Mouse (Mus musculus): ENCODE results near the gene Opalin.

The Opalin gene

DNA sequence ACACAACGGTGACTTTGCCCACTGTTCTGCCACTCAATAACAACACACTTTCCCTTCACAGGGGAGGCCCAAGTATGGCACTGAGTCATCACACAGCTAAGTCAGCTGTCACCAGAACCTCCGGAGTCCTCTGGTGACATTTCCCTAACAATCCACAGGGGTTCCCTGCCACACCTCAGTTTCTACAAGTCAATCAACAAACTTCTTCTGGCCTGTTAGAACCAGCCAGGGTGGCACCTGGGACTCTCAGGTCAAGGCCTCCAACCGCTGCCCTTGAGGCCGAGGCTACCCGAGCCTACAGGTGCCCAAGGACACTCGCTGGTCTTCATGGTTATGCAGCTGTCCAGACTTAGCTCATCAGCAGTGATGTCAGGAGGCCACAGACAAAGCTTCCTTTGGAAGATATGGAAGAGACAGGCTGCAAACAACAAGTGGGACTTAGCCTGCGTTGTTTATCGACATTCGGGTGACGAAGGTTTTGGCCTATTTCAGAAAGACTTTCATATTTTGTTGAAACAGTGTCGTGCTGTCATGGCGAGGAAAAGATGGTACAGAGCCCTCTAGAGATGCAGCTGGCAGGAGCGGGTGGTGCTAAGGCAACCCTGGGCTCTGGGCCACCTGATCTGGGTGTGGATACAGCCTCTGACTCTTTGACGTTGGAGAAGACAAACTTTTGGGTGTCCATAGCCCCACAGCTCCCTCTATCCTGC, 3.0 kb downstream of the Opalin start:
- DNase-seq (ENCODE audit: low read depth, low spot score), result peak; percentile 39

DNA sequence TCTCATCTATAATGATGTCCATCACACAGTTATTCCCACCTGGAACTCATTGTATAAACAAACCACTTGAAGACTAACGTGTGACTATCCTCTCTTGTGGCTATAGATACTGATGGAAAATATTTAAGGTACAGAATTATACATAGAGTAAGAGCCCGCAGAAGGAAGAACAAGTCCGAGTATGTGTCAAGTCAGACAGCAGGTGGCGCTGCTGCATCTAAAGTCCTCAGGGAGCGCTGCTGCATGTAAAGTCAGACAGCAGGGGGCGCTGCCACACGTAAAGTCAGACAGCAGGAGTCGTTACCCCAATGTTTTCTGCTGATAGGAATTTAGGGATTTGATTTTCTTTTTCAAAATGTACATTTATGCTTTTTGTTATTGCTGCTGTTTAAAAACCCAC, 5.4 kb downstream of the Opalin start:
- peak; percentile 95 for DNase-seq (ENCODE audit: low read depth, low spot score)

DNA sequence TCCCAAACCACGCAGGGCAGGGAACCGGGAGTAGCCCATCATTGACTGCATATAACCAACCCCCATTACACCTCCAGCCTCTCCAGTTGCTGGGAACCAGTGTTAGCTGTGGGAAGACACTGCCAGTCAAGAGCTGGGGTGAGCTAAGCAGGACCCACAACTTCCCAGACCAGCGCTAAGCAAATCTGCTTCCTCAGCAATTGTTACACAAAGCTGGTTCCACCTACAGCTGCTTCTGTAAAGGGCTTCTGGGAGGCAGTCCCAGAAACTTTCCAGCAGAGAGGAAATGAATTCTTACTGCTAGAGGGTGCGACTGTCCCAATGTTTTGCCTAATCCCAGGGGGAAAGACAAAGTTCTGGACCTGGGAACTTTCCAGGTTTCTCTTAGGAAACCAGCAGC, 22.2 kb downstream of the Opalin start:
- no peak for DNase-seq (ENCODE audit: low read depth, low spot score)

DNA sequence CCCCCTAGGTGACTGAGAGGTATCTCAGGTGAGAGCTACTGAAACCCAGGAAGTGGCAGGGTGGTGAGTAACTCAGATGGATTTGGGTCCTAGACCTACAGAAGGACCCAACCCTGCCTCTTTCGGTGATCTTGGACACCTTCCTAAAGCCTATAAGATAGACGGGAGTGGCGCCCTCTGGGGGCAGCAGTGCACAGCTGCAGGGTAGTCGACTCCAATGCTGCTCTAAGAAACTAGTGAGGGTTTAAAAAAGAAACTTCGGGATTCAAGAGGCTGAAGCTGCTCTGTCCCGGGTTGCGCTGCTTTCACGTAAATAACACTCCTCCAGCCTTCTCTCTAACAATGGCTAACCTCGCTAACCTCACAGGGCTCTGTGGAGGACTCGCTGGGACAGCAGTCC, 23.4 kb downstream of the Opalin start:
- peak; percentile 68 for DNase-seq (ENCODE audit: low read depth, low spot score)

DNA sequence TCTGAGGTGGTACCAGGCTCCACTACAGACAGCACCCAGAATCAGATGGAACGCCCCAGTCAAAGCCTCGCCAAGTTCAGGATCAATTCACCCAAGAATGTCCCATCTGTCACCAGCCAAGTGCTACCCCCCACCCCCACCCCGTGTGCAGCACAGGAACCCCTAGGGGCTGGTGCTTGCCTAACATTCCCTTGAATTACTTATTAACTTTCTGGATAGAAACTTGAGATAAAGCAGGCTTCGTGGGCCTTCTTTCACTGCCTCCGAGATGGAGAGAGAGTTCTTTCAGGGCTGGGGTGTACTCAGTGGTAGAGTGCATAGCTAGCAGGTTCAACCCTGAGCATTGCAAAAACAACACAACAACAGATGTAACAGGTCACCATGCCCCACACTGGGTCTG, 24.7 kb downstream of the Opalin start:
- no peak for DNase-seq (ENCODE audit: low read depth, low spot score)

DNA sequence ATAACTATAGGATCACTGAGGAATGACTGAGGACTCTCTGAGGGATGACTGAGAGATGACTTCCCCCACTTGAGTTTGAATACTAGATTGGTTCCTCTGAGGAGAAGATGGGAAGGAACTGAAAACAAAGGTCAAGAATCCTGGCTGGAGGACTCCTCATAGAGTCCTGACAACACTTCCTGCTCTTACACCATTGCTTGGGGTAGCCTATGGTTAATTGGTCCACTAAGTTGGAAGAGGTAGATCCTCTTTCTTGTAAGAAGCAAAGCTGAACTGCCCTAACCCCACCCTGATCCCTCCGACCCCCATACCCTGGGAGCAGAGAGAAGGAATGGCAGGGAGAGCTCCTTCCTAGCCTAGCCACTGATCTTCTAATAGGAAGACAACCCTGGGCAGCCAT, 25.2 kb downstream of the Opalin start:
- DNase-seq (ENCODE audit: low read depth, low spot score), result no peak

DNA sequence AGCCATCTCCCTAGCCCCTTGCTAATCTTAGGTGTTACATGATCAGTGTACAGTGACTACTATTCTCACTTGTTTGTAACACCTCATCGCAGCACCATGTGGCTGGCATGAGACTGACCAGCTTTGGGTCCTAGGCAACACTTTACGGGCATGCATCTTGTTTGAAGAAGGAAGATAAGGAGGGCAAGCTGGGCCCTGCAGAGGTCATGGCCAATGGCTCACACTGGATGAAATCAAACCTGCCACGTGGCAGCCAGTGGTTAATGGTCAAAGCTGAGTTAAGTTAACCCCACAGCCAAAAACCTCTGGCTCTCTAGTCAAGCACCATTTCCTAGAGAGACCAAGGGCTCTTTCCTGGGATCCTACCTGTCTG, 28.7 kb downstream of the Opalin start:
- DNase-seq (ENCODE audit: low read depth, low spot score), result no peak

DNA sequence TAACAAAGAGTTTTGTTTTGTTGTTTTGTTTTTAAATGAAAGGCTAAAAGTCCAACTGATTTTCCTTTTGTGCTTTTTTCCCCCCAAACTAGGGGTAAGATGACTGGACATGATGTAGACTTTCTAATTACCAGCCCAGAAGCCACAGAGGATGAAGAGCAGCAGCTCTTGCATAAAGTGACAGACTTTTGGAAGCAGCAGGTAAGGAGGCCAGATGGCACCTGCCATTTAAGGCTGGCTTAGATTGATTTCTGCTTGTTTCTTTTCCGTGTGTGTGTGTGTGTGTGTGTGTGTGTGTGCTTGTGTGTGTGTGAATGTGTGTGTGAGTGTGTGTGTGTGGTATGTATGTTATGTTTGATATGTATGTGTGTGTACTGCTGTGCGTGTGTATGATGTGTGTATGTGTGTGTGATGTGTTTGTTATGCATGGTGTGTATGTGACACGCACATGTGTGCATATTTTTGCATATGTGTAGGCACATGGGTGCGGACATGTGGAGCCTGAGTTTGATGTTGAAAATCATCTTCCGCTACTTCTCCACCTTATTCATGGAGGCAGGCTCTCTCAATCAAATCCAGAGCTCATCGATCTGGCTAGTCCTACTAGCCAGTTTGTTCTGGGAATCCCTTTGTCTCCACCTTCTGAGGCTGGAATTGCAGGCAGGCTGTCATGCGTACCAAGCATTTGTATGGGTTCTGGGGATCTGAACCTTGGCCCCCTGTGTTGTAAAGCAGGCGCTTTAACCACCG, 29.3 kb downstream of the Opalin start:
- DNase-seq (ENCODE audit: low read depth, low spot score), result peak; percentile 25

DNA sequence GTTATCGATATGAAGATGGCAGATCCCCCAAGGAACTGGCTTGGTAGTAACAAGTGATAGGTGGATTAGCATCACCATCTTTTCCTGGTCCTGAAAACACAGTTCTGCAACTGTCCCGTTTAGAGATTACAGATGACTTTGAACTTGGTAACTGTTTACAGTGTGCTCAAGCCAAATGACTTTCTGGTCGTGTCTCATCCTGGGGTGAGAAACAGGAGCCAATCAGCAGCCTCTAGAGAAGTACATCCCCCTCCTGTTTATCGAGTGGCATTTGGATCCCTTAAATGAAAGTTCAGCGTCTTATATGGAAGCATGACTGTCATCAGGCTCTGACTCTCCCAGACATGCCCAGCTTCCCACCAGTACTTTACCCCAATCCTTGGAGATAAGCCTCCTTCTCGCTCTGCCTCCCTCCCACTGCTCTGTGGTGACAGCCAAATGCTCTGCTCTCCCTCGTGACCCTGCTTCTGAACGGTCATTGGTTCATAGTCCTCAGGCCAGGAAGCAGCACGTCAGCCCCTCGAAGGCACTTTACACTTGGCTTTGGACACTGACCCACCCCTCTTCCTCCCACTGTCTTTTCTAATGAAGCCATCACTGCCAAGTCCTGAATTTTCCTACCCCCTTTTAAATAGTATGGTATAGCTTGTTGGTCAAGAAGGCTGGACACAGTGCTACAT, 31.7 kb downstream of the Opalin start:
- DNase-seq (ENCODE audit: low read depth, low spot score), result no peak

DNA sequence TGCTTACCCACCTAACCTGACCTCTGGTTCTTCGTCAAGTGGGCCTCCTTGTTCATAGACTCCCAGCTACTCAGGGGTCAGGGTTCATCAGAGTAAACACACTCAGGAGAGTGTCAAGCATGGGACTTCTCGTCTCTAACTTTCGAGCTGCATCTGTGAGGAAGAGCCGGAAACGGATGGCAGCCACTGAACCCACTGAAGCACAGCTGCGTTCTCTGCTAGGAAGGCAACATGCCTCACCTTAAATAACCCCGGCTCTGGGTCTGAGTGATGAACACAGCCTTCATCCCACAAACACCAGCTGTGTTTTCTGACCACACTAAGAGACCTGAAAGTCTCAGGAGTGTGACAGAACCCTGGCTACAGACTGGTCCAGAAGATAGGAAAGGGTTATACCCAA, 37.8 kb downstream of the Opalin start:
- no peak for DNase-seq (ENCODE audit: low read depth, low spot score)

DNA sequence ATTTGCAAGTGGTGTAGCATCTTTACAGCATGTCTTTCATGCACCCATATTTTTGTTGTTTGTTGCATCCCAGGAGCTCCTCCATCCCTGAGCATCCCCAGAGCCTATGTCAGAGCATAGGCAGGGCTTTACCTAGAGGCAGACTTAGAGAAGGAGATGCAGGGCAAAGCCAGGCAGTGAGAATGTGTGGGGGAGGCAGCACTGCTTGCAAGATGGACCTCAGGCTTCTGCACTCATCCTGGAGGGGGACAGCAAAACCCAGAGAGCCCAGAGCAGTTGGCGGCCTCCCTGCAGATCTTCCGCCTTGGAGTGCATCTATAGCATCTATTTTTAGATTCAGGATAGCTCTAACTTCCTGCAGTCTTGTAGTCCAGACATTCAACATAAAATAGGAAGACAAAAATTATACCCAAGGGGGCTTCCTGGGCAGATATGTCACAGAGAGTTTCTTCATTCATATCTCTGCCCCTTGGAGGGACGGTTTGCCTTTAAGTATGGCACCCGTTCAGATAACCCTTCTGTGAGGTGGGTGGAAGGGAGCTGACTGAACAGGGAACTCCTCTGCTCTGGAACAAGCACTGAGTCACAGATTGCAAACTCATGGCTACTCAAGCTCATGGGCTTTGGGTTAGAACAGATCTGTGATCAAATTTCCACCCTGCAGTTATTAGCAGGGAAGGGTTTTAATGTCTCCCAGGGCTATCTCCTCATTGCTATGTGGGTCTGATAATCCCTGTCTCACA, 40.9 kb downstream of the Opalin start:
- no peak for DNase-seq (ENCODE audit: low read depth, low spot score)

DNA sequence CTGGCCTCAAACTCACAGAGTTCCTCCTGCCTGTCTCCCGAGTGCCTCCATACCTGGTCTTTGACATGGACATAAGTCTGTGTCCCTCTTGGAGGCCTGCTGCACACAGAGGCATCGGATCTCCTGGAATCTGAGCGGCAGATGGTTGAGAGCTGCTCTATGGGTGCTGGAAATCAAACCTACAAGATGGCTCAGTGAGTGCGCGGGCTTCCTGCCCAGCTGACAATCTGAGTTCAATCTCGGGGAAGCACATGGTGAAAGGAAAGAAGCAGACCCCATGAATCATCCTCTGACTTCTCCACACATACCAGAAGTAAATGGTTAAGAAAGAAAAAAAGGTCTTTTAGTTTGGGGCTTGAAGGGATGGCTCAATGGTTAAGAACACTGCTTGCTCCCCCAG, 45.0 kb downstream of the Opalin start:
- DNase-seq (ENCODE audit: low read depth, low spot score), result no peak

DNA sequence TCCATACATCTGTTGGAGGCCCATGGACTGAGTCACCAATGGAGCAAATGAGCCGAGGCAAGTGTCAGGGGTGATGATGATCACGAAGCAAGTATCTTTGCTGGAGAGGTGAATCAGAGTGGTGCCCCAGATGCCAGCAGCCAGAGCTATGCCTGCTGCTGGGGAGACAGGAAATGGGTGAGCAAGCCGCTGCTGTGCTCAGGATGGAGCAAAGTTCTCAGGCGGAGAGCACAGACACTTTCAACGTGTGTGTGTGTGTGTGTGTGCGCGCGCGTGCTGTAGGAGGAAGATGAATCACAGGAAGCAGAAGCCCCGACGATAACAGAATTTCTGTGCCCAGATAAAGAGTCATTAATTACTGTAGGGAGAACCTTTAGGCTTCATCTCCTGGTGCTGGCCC, 45.9 kb downstream of the Opalin start:
- no peak for DNase-seq (ENCODE audit: low read depth, low spot score)

DNA sequence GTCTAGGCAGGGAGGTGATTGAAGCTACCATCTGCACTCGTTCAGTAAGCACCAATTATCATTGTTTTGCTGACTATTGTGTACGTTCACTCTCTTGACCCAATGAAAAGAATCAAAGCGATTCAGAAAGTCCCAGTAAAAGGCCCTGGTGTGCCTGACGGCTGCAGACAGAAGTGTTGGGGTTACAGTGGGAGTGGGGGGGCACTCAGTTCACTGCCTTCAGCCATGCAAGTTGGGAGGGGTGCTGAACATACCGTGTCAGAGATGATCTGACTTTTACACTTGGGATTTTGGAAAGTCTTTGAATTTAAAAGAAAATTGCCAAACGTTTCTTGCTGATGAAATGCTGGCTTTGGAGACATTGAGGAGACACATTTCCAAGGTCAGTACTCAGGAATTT, 46.8 kb downstream of the Opalin start:
- DNase-seq (ENCODE audit: low read depth, low spot score), result no peak

DNA sequence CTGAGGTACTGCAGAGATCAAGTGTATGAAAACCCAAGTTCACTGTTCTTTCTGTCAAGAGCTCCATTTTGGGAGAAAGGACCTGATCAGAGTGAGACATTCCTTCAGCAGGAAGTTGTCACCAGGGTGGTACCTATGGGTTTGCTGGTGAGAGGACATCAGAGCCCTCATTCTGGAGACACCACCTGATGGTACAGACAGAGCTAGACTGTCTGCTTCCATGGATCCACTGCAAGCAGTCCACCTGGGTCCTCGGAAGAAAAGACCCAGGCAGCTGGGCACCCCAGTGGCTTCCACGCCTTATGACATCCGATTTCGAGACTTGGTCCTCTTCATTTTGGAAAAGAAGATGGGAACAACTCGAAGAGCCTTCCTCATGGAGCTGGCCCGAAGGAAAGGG, 47.7 kb downstream of the Opalin start, which contains the start of gene Dntt:
Gene Dntt, plus strand, starts transcription at position 57 of the 400 bp plus-strand sequence.
- no peak for DNase-seq (ENCODE audit: low read depth, low spot score)

DNA sequence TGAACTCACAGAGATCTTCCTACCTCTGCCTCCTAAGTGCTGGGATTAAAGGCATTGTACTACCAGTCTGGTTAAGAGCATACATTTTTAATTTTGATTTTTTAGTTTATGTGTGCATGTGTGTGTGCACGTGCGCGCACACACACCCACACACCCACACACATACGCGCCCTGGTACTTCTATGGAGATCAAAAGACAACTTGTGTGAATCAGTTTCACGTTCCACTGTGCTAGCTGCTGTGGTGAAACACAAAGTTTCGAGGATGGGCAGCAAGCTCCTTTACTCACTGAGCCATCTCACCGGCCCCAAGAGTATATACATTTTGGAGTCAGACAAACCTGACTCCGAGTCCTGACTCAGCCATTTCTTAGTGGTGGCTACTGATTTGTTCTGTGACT, 49.3 kb downstream of the Opalin start:
- DNase-seq (ENCODE audit: low read depth, low spot score), result no peak

DNA sequence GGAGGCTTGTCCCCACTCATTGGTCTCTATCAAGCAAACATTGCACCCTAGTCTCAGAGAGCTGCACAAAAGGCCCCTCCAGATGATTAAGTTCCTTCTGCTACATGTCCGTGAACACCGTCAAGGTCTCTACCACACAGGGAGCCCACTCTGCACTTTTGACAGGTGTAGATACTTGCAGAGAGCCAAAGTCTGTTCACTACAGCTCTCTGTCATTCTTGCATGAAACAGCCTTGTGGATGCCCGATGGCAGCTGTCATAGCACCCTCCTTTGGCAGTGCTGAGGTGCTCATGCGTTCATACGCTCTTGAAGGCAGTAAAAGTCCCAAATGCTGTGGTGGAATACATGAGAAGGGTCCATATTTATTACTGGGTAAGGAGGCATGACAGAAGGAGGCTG, 49.9 kb downstream of the Opalin start:
- no peak for DNase-seq (ENCODE audit: low read depth, low spot score)

DNA sequence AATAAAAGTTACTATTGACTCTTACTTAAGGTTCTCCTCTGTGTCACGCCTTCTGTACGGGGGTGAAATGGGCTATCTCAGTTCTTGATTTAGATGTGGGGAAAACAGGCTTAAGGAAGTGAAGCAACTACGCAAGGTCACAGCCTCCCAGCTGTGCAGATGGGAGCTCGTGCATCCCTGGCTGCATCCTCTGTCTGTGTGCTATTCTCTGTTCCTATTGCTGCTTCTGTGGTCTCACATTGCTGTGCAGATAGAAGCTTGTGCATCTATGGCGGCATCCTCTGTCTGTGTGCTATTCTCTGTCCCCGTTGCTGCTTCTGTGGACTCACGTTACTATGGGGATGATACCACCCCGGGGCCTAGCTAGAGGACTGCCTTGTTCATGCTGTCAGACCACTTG, 50.4 kb downstream of the Opalin start:
- no peak for DNase-seq (ENCODE audit: low read depth, low spot score)

DNA sequence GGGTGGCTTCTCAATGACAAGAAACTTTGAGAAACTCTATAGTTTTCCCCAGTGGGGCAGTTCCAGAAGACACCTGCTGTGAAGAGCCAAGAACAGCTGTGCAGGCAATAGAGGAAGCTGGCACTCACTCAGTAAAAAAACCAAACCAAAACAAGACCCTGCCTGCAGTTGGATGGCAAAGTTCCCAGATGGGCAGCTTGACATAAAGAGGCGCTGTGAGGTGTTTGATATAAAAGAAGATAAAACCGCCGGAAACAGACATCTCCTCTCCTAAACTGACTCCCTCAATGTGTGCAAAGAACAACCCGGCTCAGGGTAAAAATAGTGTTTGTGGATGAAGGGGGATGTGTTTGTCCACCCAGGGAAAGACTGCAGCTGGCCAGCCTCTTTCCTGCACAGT, 54.7 kb downstream of the Opalin start:
- no peak for DNase-seq (ENCODE audit: low read depth, low spot score)

DNA sequence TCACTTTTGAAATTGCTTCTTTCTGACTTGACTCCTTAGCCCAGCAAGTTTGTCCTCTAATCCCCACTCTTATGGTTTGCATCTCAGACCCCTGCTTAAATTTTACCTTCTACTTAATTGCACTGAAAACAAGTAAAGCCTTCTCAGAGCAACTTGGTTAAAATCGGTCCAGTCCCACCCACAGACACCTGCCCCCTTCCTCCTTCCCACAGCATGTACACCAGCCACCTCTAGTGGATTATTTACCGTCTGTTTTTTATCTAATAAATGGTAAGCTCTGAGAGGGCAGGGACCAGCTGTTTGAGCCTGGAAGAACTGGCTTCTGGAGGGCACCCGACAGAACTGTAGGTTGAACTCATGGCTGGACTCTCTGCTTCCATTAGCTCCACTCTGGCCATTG, 56.4 kb downstream of the Opalin start:
- no peak for DNase-seq (ENCODE audit: low read depth, low spot score)

DNA sequence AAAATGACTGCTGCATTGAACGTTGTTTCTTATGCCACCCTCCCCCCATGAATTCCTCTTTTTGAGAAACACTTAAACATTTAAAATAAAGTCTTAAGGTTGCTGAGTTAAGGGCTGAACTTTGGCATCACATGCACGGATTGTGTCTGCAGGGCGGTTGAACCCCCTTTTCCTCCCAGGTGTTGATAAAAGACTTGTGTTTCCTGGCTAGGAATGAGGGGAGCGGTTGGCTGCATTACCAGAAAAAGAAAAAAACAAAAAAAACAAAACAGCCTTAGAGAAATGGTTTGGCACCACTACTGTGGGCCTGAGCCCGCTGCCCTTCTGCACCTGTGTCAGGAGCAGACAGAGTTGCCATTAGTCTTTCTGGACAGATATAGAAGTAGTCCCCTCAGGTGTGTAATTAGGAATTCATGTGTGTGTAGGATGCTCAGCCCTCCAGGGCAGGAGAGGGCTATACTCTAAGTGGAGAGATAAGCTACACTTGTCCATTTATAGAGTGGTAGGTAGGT, 57.7 kb downstream of the Opalin start:
- no peak for DNase-seq (ENCODE audit: low read depth, low spot score)
